Mouse (Mus musculus): ENCODE results near the gene Serpinc1. TPM values are rescaled to one million over a fixed set of nuclear protein-coding genes. Genes with fewer than 3 reads are reported as not detected.
A peak's percentile ranks its signal among the peaks of the same experiment; 100 is the strongest.

The Serpinc1 gene
- polyA plus RNA-seq (2012; rRNA removed): 0.08 and 0.19 TPM in 2 replicates

- Histone ChIP-seq H3K27ac (ENCODE audit: insufficient read depth, low read length) (no peak within 1 kb of the TSS), H3K4me3 (ENCODE audit: insufficient read depth, low read length) (no peak within 1 kb of the TSS), H3K4me1 (ENCODE audit: control insufficient read depth, insufficient read depth, low read length) (no peaks in the 10 kb centered on the region)
- TF ChIP-seq CTCF (IDR thresholded peaks at IDR 0.05; ENCODE audit: extremely low read depth, insufficient read depth, low read length) (no peak), POLR2A (IDR thresholded peaks at IDR 0.05; ENCODE audit: extremely low read depth, insufficient read depth, low read length) (no peak)
Measured at GRCm38 (mm10) chr1:160978071-160978735, at the start of gene Serpinc1. Gene Serpinc1, plus strand, starts transcription at chr1:160978585.

- H3K4me3 ChIP-seq (ENCODE audit: insufficient read depth, low read length): no peak overlapping the region
- TF ChIP-seq POLR2A (IDR thresholded peaks at IDR 0.05; ENCODE audit: extremely low read depth, insufficient read depth, low read length): no peak
- TF ChIP-seq CTCF (IDR thresholded peaks at IDR 0.05; ENCODE audit: extremely low read depth, insufficient read depth, low read length): no peak
- H3K4me1 ChIP-seq (ENCODE audit: control insufficient read depth, insufficient read depth, low read length): no peaks in the 10 kb centered on the region; the same call in 1 of the 2 replicates
- no peak overlapping the region for H3K27ac ChIP-seq (ENCODE audit: insufficient read depth, low read length)
Measured at GRCm38 (mm10) chr1:160931320-160931719, 47.1 kb upstream of the Serpinc1 start.

GRCm38 (mm10) chr1:160933896-160934482 lies 44.4 kb upstream of the Serpinc1 start:
- Histone ChIP-seq H3K4me3 (ENCODE audit: insufficient read depth, low read length) (no peak overlapping the region), H3K27ac (ENCODE audit: insufficient read depth, low read length) (no peak overlapping the region), H3K4me1 (ENCODE audit: control insufficient read depth, insufficient read depth, low read length) (no peaks in the 10 kb centered on the region)
- TF ChIP-seq CTCF (IDR thresholded peaks at IDR 0.05; ENCODE audit: extremely low read depth, insufficient read depth, low read length) (no peak), POLR2A (IDR thresholded peaks at IDR 0.05; ENCODE audit: extremely low read depth, insufficient read depth, low read length) (no peak)

- Histone ChIP-seq H3K27ac (ENCODE audit: insufficient read depth, low read length) (no peak overlapping the region), H3K4me3 (ENCODE audit: insufficient read depth, low read length) (no peak overlapping the region), H3K4me1 (ENCODE audit: control insufficient read depth, insufficient read depth, low read length) (no peaks in the 10 kb centered on the region)
- TF ChIP-seq CTCF (IDR thresholded peaks at IDR 0.05; ENCODE audit: extremely low read depth, insufficient read depth, low read length) (peak; percentile 25; the same call in 1 of the 2 replicates), POLR2A (IDR thresholded peaks at IDR 0.05; ENCODE audit: extremely low read depth, insufficient read depth, low read length) (no peak)
Measured at GRCm38 (mm10) chr1:160935551-160935950, 42.8 kb upstream of the Serpinc1 start.

GRCm38 (mm10) chr1:160963199-160963598 lies 15.2 kb upstream of the Serpinc1 start:
- Histone ChIP-seq H3K4me1 (ENCODE audit: control insufficient read depth, insufficient read depth, low read length) (no peaks in the 10 kb centered on the region; the same call in 1 of the 2 replicates), H3K4me3 (ENCODE audit: insufficient read depth, low read length) (no peak overlapping the region), H3K27ac (ENCODE audit: insufficient read depth, low read length) (no peak overlapping the region)
- TF ChIP-seq CTCF (IDR thresholded peaks at IDR 0.05; ENCODE audit: extremely low read depth, insufficient read depth, low read length) (no peak), POLR2A (IDR thresholded peaks at IDR 0.05; ENCODE audit: extremely low read depth, insufficient read depth, low read length) (no peak)

- no peaks in the 10 kb centered on the region; the same call in 1 of the 2 replicates for H3K4me1 ChIP-seq (ENCODE audit: control insufficient read depth, insufficient read depth, low read length)
- TF ChIP-seq CTCF (IDR thresholded peaks at IDR 0.05; ENCODE audit: extremely low read depth, insufficient read depth, low read length) (no peak), POLR2A (IDR thresholded peaks at IDR 0.05; ENCODE audit: extremely low read depth, insufficient read depth, low read length) (no peak)
- no peak overlapping the region for H3K27ac ChIP-seq (ENCODE audit: insufficient read depth, low read length)
- no peak overlapping the region for H3K4me3 ChIP-seq (ENCODE audit: insufficient read depth, low read length)
Measured at GRCm38 (mm10) chr1:160967268-160967667, 11.1 kb upstream of the Serpinc1 start.

- TF ChIP-seq POLR2A (IDR thresholded peaks at IDR 0.05; ENCODE audit: extremely low read depth, insufficient read depth, low read length) (no peak), CTCF (IDR thresholded peaks at IDR 0.05; ENCODE audit: extremely low read depth, insufficient read depth, low read length) (no peak)
Measured at GRCm38 (mm10) chr1:160968643-160969042, 9.7 kb upstream of the Serpinc1 start.

GRCm38 (mm10) chr1:160980021-160980420 lies 1.6 kb downstream of the Serpinc1 start:
- no peak for TF ChIP-seq CTCF (IDR thresholded peaks at IDR 0.05; ENCODE audit: extremely low read depth, insufficient read depth, low read length)
- no peak for TF ChIP-seq POLR2A (IDR thresholded peaks at IDR 0.05; ENCODE audit: extremely low read depth, insufficient read depth, low read length)
- Histone ChIP-seq H3K4me1 (ENCODE audit: control insufficient read depth, insufficient read depth, low read length) (no peaks in the 10 kb centered on the region), H3K27ac (ENCODE audit: insufficient read depth, low read length) (no peak overlapping the region), H3K4me3 (ENCODE audit: insufficient read depth, low read length) (no peak overlapping the region)

More at GRCm38 (mm10) chr1:160968643-160969042, 9.7 kb upstream of the Serpinc1 start:
- H3K4me3 ChIP-seq (ENCODE audit: insufficient read depth, low read length): no peak overlapping the region
- H3K27ac ChIP-seq (ENCODE audit: insufficient read depth, low read length): no peak overlapping the region
- no peaks in the 10 kb centered on the region; the same call in 1 of the 2 replicates for H3K4me1 ChIP-seq (ENCODE audit: control insufficient read depth, insufficient read depth, low read length)

- TF ChIP-seq POLR2A (IDR thresholded peaks at IDR 0.05; ENCODE audit: extremely low read depth, insufficient read depth, low read length): no peak
- no peak for TF ChIP-seq CTCF (IDR thresholded peaks at IDR 0.05; ENCODE audit: extremely low read depth, insufficient read depth, low read length)
- H3K4me3 ChIP-seq (ENCODE audit: insufficient read depth, low read length): no peak overlapping the region
- no peaks in the 10 kb centered on the region for H3K4me1 ChIP-seq (ENCODE audit: control insufficient read depth, insufficient read depth, low read length)
- no peak overlapping the region for H3K27ac ChIP-seq (ENCODE audit: insufficient read depth, low read length)
Measured at GRCm38 (mm10) chr1:160980537-160981234, 2.3 kb downstream of the Serpinc1 start.
